Mouse (Mus musculus): ENCODE data around the gene Limch1. TPM values are rescaled to one million over a fixed set of nuclear protein-coding genes. Genes with fewer than 3 reads are reported as not detected.

Limch1 gene
- total RNA-seq, 2 experiments from 2014 or later, result 117 TPM

GRCm38 (mm10) chr5:66777999-66778710 is 32.5 kb downstream of the Limch1 start:
- intact Hi-C loops (cut with DNase I; ENCODE audit: low total_unique reads), result no loop called here
- DNase-seq, result no peak

- no peak for DNase-seq
These were observed 34.7 kb downstream of the Limch1 start for GRCm38 (mm10) chr5:66780371-66780770.

GRCm38 (mm10) chr5:66781507-66781906 is 35.9 kb downstream of the Limch1 start:
- no peak for DNase-seq
- intact Hi-C loops (cut with DNase I; ENCODE audit: low total_unique reads), result no loop called here

More at GRCm38 (mm10) chr5:66780371-66780770, 34.7 kb downstream of the Limch1 start:
- intact Hi-C loops (cut with DNase I; ENCODE audit: low total_unique reads), result no loop called here

- intact Hi-C loops (cut with DNase I; ENCODE audit: low total_unique reads), result no loop called here
- DNase-seq, result no peak
These were observed 37.2 kb downstream of the Limch1 start for GRCm38 (mm10) chr5:66782851-66783250.

- intact Hi-C loops (cut with DNase I; ENCODE audit: low total_unique reads), result no loop called here
These were observed 39.2 kb downstream of the Limch1 start for GRCm38 (mm10) chr5:66784624-66785361.

GRCm38 (mm10) chr5:66785995-66786620 is 40.5 kb downstream of the Limch1 start:
- intact Hi-C loops (cut with DNase I; ENCODE audit: low total_unique reads), result no loop called here
- DNase-seq, result no peak

More at GRCm38 (mm10) chr5:66784624-66785361, 39.2 kb downstream of the Limch1 start:
- no peak for DNase-seq

- no peak for DNase-seq
- intact Hi-C loops (cut with DNase I; ENCODE audit: low total_unique reads), result no loop called here
These were observed 41.0 kb downstream of the Limch1 start for GRCm38 (mm10) chr5:66786621-66787061.

- intact Hi-C loops (cut with DNase I; ENCODE audit: low total_unique reads), result no loop called here
- no peak for DNase-seq
These were observed 43.4 kb downstream of the Limch1 start for GRCm38 (mm10) chr5:66789041-66789440.

GRCm38 (mm10) chr5:66791161-66791560 is 45.5 kb downstream of the Limch1 start:
- intact Hi-C loops (cut with DNase I; ENCODE audit: low total_unique reads), result no loop called here
- no peak for DNase-seq

GRCm38 (mm10) chr5:66793251-66793650 is 47.6 kb downstream of the Limch1 start:
- intact Hi-C loops (cut with DNase I; ENCODE audit: low total_unique reads), result no loop called here
- no peak for DNase-seq

GRCm38 (mm10) chr5:66797326-66797725 is 51.7 kb downstream of the Limch1 start:
- DNase-seq, result no peak
- intact Hi-C loops (cut with DNase I; ENCODE audit: low total_unique reads), result no loop called here

- intact Hi-C loops (cut with DNase I; ENCODE audit: low total_unique reads), result no loop called here
- DNase-seq, result no peak
These were observed 52.5 kb downstream of the Limch1 start for GRCm38 (mm10) chr5:66798135-66798534.

- intact Hi-C loops (cut with DNase I; ENCODE audit: low total_unique reads), result no loop called here
- DNase-seq, result no peak
These were observed 53.0 kb downstream of the Limch1 start for GRCm38 (mm10) chr5:66798591-66799003.

- DNase-seq, result no peak
- intact Hi-C loops (cut with DNase I; ENCODE audit: low total_unique reads), result no loop called here
These were observed 54.6 kb downstream of the Limch1 start for GRCm38 (mm10) chr5:66800243-66800642.

- DNase-seq, result no peak
- intact Hi-C loops (cut with DNase I; ENCODE audit: low total_unique reads), result no loop called here
These were observed 55.4 kb downstream of the Limch1 start for GRCm38 (mm10) chr5:66800977-66801376.

- no peak for DNase-seq
- intact Hi-C loops (cut with DNase I; ENCODE audit: low total_unique reads), result no loop called here
These were observed 56.6 kb downstream of the Limch1 start for GRCm38 (mm10) chr5:66802196-66802595.

- no peak for DNase-seq
- intact Hi-C loops (cut with DNase I; ENCODE audit: low total_unique reads), result no loop called here
These were observed 60.7 kb downstream of the Limch1 start for GRCm38 (mm10) chr5:66806335-66806734.

GRCm38 (mm10) chr5:66807737-66808136 is 62.1 kb downstream of the Limch1 start:
- intact Hi-C loops (cut with DNase I; ENCODE audit: low total_unique reads), result no loop called here
- no peak for DNase-seq

GRCm38 (mm10) chr5:66809016-66809570 is 63.5 kb downstream of the Limch1 start:
- no peak for DNase-seq
- intact Hi-C loops (cut with DNase I; ENCODE audit: low total_unique reads), result no loop called here

- DNase-seq, result no peak
- intact Hi-C loops (cut with DNase I; ENCODE audit: low total_unique reads), result no loop called here
These were observed 64.8 kb downstream of the Limch1 start for GRCm38 (mm10) chr5:66810396-66810795.
